Mouse (Mus musculus) heart, postnatal 25 days (tissue): ENCODE results near the gene 1700030K09Rik. TPM values are rescaled to one million over a fixed set of nuclear protein-coding genes. Genes with fewer than 3 reads are reported as not detected.
A peak's percentile ranks its signal among the peaks of the same experiment; 100 is the strongest.

ENCODE experiments used
- DNase-seq: peaks from one replicate; pipeline ENCODE4 v3.0.0; 2022; ENCODE audit warnings: low spot score
- intact Hi-C: fragments of 180-260 bp; cut with DNase I; formaldehyde crosslinking; loops from one replicate; pipeline ENCODE4 v1.15.1; 2025
- microRNA-seq: library from miRNA; unstranded; fragments of <30 nt; microRNA quantifications from one replicate; pipeline ENCODE4 v1.2.0, GENCODE M21; 2022
- total RNA-seq, 2 experiments: library from RNA; stranded (reverse); gene quantifications; 2 replicates each; pipeline ENCODE4 v1.2.3; 2021

Gene 1700030K09Rik
- total RNA-seq, 2 experiments from 2014 or later = 4.6 to 7.5 TPM

- intact Hi-C loops = no loop called here
- peak; percentile 36 for DNase-seq
Measured at GRCm38 (mm10) chr8:72499521-72500284, 56.0 kb downstream of the 1700030K09Rik start.

GRCm38 (mm10) chr8:72500521-72500931 is 56.8 kb downstream of the 1700030K09Rik start:
- no peak for DNase-seq
- intact Hi-C loops = no loop called here

GRCm38 (mm10) chr8:72504137-72504536 is 60.5 kb downstream of the 1700030K09Rik start:
- DNase-seq = no peak
- intact Hi-C loops = no loop called here

- intact Hi-C loops = no loop called here
- DNase-seq = no peak
Measured at GRCm38 (mm10) chr8:72504637-72505314, 61.1 kb downstream of the 1700030K09Rik start.

GRCm38 (mm10) chr8:72507505-72507904 is 63.8 kb downstream of the 1700030K09Rik start:
- intact Hi-C loops = no loop called here
- DNase-seq = no peak

Small RNA genes lying within 50 kb of the gene (microRNA-seq; reads per million reads assigned to microRNA genes)
- 4.7 reads per million, percentile 12 among the genes with 10 or more reads in this experiment for gene Mir7068

Other genes with a start within 250 kb of the 1700030K09Rik start
- gene Cib3, start 231.0 kb upstream of the 1700030K09Rik start, total RNA-seq = under 1 TPM in 1 of 2 experiments, not detected in 1; 0.49 TPM
- not detected for gene Gm11034, start 230.2 kb upstream of the 1700030K09Rik start, total RNA-seq
- gene Fam32a, start 224.2 kb upstream of the 1700030K09Rik start, total RNA-seq = 10 to 100 TPM; 20.4 to 20.7 TPM
- 10 to 100 TPM; 44.0 to 46.1 TPM for gene Ap1m1, start 203.9 kb upstream of the 1700030K09Rik start, total RNA-seq
- gene Gm10282, start 138.6 kb upstream of the 1700030K09Rik start, total RNA-seq = 10 to 100 TPM in 1 of 2 experiments, 1 to 10 TPM in 1; 7.6 to 10.1 TPM
- 10 to 100 TPM; 48.2 to 62.5 TPM for gene Klf2, start 124.8 kb upstream of the 1700030K09Rik start, total RNA-seq
- 10 to 100 TPM; 38.9 to 41.8 TPM for gene Eps15l1, start 22.4 kb upstream of the 1700030K09Rik start, total RNA-seq
- gene Calr3, start within 50 bp of the 1700030K09Rik start, total RNA-seq = 10 to 100 TPM; 13.1 to 15.4 TPM
- 10 to 100 TPM; 33.5 to 35.2 TPM for gene Cherp, start 31.3 kb downstream of the 1700030K09Rik start, total RNA-seq
- 10 to 100 TPM; 70.1 to 70.3 TPM for gene Slc35e1, start 48.7 kb downstream of the 1700030K09Rik start, total RNA-seq
- gene Med26, start 104.4 kb downstream of the 1700030K09Rik start, total RNA-seq = 1 to 10 TPM; 7.7 to 9.1 TPM
- 100 to 1,000 TPM; 125 to 134 TPM for gene Smim7, start 127.2 kb downstream of the 1700030K09Rik start, total RNA-seq
- 100 to 1,000 TPM; 453 to 459 TPM for gene Tmem38a, start 128.2 kb downstream of the 1700030K09Rik start, total RNA-seq
- under 1 TPM; 0.36 to 0.57 TPM for gene Nwd1, start 202.8 kb downstream of the 1700030K09Rik start, total RNA-seq